Mouse (Mus musculus) B cell, adult (primary cell): ENCODE measurements around the gene Dach1. TPM values are rescaled to one million over a fixed set of nuclear protein-coding genes. Genes with fewer than 3 reads are reported as not detected.

Source experiments
- total RNA-seq: library from RNA; stranded (reverse); gene quantifications from 4 replicates; pipeline ENCODE4 v1.2.4, GENCODE M21; 2023; ENCODE audit not compliant: inconsistent age

The Dach1 gene
- total RNA-seq: 0.13 to 0.18 TPM (median 0.16 TPM) in 3 of 4 replicates, not detected in the other

GRCm38 (mm10) chr14:98169421-98170076 is at the start of gene Dach1:
Gene Dach1, minus strand, starts transcription at chr14:98169765.

